Mouse (Mus musculus) forebrain, embryonic 10.5 days (tissue): ENCODE measurements around the gene Cep104. TPM values are rescaled to one million over a fixed set of nuclear protein-coding genes. Genes with fewer than 3 reads are reported as not detected.

Experiments
- DNase-seq: peaks from one replicate; pipeline ENCODE4 v3.0.0-alpha.2; 2017; ENCODE audit warnings: low spot score; ENCODE audit errors: extremely low spot score
- H3K27ac ChIP-seq: fragments of 300-500 bp; sonication (generic); 2 replicates; pipeline ENCODE4 v1.5.1; 2016; ENCODE audit warnings: mild to moderate bottlenecking
- H3K27me3 ChIP-seq: fragments of 300-500 bp; sonication (generic); 2 replicates; pipeline ENCODE4 v1.6.1; 2016; ENCODE audit warnings: mild to moderate bottlenecking; ENCODE audit not compliant: poor library complexity, severe bottlenecking
- H3K36me3 ChIP-seq: fragments of 300-500 bp; sonication (generic); replicated peaks from 2 replicates; pipeline ENCODE4 v1.6.1; 2016; ENCODE audit warnings: mild to moderate bottlenecking, moderate library complexity
- H3K4me1 ChIP-seq: fragments of 300-500 bp; sonication (generic); 2 replicates; pipeline ENCODE4 v1.6.1; 2016
- H3K4me3 ChIP-seq: fragments of 300-500 bp; sonication (generic); 2 replicates; pipeline ENCODE4 v1.5.1; 2016; ENCODE audit warnings: mild to moderate bottlenecking, moderate library complexity
- H3K9me3 ChIP-seq: fragments of 300-500 bp; sonication (generic); 2 replicates; pipeline ENCODE4 v1.6.1; 2016; ENCODE audit warnings: mild to moderate bottlenecking, moderate library complexity
- WGBS: fragments of 180-500 bp; shearing (Covaris S2); methylation state at CpG from one replicate; pipeline ENCODE4 v1.1.7; 2016; 5-methylcytosine and 5-hydroxymethylcytosine counted together
- polyA plus RNA-seq: library from polyadenylated mRNA; unstranded; fragments of >200 nt; fragmentation: Nextera tagmentation; extraction: Ambion mirVana; gene quantifications from 2 replicates; pipeline ENCODE4 v1.2.1, GENCODE M21; 2016

The Cep104 gene
- polyA plus RNA-seq, 1 experiment from 2014 or later = 22.0 TPM

DNA sequence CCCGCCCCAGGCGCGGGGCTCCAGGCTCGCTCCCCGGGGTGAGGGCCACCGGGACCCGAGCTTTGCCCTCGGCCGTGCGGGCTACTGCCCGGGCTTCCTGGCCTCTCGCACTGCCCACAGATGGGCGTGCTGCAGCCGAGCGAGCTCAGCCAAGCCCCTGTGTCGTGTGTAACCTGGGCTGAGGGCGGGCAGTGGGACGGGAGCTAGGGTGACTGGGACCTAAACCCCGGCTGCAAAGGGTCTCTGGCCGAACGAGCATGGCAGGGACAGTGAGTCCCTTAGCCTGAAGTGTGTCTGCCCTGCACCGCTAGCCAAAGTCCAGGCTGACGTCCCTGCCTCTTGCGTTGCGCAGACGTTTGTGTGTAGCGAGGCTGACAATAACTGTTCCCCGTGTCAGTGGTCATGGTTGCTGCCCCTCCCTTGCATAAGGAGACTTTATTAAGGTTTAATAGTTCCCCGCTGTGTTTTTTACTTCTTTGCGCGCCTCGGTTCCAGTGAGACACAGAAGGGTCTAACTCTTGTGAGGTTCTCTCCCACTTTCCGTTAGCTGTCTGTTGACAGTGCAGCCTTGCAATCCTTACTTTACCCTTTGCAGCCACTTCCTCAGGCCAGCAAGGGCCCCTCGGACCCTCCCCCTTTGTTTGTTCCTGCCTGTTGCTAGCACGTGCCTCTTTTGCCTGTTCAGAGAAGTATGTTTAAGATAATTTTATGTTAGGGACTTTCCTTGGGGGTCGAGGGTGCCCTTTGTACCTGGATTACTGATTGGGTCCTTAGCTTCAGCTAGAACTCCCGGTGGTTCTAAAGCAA lies 17.3 kb upstream of the Cep104 start:
- H3K36me3 ChIP-seq = peaks cover 37% of the 10 kb centered on the region
- H3K4me3 ChIP-seq = peak overlapping the region; percentile 77
- H3K9me3 ChIP-seq = no peaks in the 10 kb centered on the region
- peak; percentile 68 for DNase-seq
- H3K27me3 ChIP-seq = peaks cover 24% of the 10 kb centered on the region
- H3K4me1 ChIP-seq = peaks cover 22% of the 10 kb centered on the region
- under 1% methylated on average over 37 of the region's 37 CpGs for WGBS
- peak overlapping the region; percentile 95 for H3K27ac ChIP-seq

DNA sequence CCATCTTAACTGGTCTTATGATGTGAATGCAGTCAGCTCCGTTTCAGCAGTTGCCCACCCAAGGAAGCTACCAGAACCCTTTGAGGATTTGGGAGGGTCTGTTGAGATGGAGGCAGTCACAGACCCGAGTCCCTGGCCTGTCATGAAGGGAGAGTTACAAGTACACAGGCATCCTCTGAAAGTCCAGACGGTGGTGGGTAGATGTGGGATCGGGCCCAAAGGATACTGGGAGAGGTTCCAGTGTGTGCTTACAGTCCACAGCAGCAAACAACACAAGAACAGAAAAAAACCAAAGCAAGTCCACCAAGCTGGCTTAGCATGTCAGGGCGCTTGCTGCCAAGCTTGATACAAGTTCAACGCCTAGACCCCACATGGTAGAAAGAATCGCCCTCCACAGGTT lies 12.4 kb upstream of the Cep104 start:
- Histone ChIP-seq H3K4me3 (no peak overlapping the region), H3K9me3 (no peaks in the 10 kb centered on the region), H3K27me3 (no peaks in the 10 kb centered on the region), H3K4me1 (peaks cover 15% of the 10 kb centered on the region), H3K27ac (no peak overlapping the region), H3K36me3 (peaks cover 80% of the 10 kb centered on the region)
- WGBS = 86% methylated on average over 7 of the region's 7 CpGs
- no peak for DNase-seq

DNA sequence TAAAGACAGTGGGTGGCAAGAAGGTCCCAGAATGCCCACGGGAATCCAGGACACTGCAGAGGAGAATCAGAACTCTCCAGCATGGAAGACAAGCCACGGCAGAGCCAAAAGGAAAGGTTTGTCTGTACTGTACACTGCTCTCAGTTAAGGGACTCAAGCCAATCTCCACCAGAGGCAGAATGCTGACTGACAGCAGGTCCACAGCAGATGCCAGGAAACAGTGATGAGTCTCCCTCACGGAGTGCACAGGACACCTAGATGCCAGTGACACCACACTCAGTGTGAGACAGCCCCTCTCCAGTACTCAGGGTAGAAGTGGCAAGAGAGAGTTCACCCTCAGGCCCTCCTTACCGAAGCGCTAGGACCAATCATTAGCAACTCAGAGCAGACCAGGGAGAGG lies 8.3 kb upstream of the Cep104 start:
- Histone ChIP-seq H3K9me3 (no peaks in the 10 kb centered on the region), H3K4me3 (no peak overlapping the region), H3K4me1 (no peaks in the 10 kb centered on the region), H3K27me3 (no peaks in the 10 kb centered on the region), H3K36me3 (peaks cover 82% of the 10 kb centered on the region), H3K27ac (no peak overlapping the region)
- DNase-seq = no peak
- WGBS = 90% methylated on average over 5 of the region's 5 CpGs

DNA sequence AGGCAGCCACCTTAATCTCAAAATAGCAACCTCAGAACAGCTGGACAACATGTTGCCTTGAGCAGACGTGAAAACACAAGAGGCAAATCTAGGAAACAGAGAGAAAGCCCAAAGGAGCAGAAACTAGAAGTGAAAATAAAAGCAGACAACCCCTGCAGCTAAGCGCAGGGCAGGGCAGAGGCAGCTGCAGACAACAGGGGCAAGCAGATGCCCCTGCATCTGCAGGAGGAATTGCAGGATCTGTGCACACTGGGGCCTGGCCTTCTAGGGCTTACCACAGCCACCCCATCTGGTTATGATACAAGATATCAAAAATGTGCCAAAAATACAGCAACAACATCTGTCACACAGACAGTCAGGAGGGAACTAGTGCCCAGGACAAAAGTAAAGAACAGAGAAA lies 7.4 kb upstream of the Cep104 start:
- Histone ChIP-seq H3K4me3 (no peak overlapping the region), H3K36me3 (peaks cover 74% of the 10 kb centered on the region), H3K27me3 (no peaks in the 10 kb centered on the region), H3K9me3 (no peaks in the 10 kb centered on the region), H3K27ac (no peak overlapping the region), H3K4me1 (no peaks in the 10 kb centered on the region)
- WGBS = 77% methylated on average over 2 of the region's 2 CpGs
- DNase-seq = no peak

DNA sequence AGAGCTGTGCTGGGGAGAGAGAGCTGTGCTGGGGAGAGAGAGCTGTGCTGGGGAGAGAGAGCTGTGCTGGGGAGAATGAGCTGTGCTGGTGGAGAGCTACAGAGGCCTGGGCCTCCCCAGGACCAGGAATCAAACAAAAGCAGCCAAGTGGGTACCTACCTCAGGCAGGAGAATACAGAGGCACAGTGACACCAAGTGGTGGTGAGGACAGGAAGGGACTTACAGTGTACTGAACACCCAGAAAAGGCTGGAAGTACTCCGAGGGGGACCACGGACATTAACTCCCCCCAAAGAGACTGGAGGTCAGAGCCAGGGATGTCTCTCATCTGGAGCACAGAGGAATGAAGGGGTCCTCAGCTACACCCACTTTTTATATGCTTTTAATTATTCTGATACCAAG lies 6.9 kb upstream of the Cep104 start:
- H3K9me3 ChIP-seq = no peaks in the 10 kb centered on the region
- no peak overlapping the region for H3K4me3 ChIP-seq
- no peaks in the 10 kb centered on the region for H3K4me1 ChIP-seq
- DNase-seq = no peak
- WGBS = 87% methylated on average over 2 of the region's 2 CpGs
- H3K27ac ChIP-seq = no peak overlapping the region
- no peaks in the 10 kb centered on the region for H3K27me3 ChIP-seq
- H3K36me3 ChIP-seq = peaks cover 69% of the 10 kb centered on the region

DNA sequence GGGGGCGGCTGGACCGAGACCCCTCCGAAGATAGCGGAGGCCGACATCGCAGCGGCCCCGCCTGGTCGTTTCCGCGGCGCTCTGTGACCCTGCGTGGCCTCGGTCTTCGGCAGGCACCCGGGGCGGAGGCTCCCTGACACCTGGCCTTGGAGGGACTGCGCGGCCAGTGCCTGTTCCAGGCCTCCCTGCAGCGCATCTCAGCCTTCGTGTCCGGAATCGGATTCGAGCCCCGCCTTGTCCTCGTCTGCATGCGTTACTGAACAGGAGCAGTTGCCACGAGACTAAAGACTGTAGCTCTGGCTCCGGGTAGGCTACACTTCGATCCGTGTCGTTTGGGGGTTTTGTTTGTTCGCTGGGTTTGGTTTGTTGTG lies 283 bp downstream of the Cep104 start:
- Histone ChIP-seq H3K36me3 (peaks cover 32% of the 10 kb centered on the region), H3K4me3 (peak overlapping the region; percentile 95), H3K9me3 (no peaks in the 10 kb centered on the region), H3K4me1 (peaks cover 29% of the 10 kb centered on the region), H3K27ac (peak overlapping the region; percentile 90), H3K27me3 (no peaks in the 10 kb centered on the region)
- no peak for DNase-seq
- under 1% methylated on average over 33 of the region's 33 CpGs for WGBS

DNA sequence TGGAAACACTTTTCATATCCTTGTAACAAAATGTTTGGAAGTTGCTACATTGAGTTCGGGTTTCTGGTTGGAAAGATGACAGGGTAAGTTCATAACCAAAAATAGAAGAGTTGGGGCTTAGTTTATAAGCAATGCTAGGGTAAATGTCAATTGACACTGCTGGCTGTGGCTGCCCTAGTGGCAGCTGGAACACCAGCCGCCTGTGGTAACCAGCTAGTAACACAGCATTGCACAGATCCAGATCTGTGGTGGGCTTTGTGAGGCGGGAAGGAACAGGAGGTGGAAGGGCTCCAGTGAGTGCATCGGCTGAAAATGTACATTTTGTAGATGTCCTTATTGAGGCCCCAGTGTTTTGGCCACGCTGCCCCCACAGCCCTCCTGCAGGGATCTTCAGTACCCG lies 774 bp downstream of the Cep104 start:
- Histone ChIP-seq H3K4me1 (peaks cover 29% of the 10 kb centered on the region), H3K9me3 (no peaks in the 10 kb centered on the region), H3K27me3 (no peaks in the 10 kb centered on the region), H3K27ac (peak overlapping the region; percentile 90; the same call in 1 of the 2 replicates), H3K36me3 (peaks cover 32% of the 10 kb centered on the region), H3K4me3 (peak overlapping the region; percentile 95)
- DNase-seq = no peak
- WGBS = 43% methylated on average over 6 of the region's 6 CpGs

DNA sequence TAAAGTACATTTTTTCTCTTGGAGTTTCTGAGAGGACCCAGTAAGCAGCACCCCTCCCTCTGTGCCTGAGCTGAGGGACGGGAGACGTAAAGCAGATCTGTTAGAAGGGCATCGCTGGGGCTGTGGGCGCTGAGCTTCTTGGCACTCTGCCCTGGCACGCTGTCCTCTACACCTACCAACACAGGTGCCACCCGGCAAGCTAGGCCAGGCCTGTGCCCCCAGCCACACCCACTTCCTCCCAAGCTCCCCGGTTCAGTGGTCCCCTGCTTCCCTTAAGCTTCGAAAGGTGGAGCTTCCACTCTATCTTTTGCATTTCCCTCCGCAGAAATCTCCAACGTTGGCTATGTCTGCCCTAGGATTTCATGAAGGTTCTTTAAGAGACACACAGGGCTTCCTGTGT lies 4.2 kb downstream of the Cep104 start:
- 93% methylated on average over 10 of the region's 10 CpGs for WGBS
- DNase-seq = no peak
- H3K36me3 ChIP-seq = peaks cover 54% of the 10 kb centered on the region
- no peaks in the 10 kb centered on the region for H3K27me3 ChIP-seq
- no peak overlapping the region for H3K27ac ChIP-seq
- H3K4me3 ChIP-seq = no peak overlapping the region
- H3K9me3 ChIP-seq = no peaks in the 10 kb centered on the region
- H3K4me1 ChIP-seq = peaks cover 19% of the 10 kb centered on the region

DNA sequence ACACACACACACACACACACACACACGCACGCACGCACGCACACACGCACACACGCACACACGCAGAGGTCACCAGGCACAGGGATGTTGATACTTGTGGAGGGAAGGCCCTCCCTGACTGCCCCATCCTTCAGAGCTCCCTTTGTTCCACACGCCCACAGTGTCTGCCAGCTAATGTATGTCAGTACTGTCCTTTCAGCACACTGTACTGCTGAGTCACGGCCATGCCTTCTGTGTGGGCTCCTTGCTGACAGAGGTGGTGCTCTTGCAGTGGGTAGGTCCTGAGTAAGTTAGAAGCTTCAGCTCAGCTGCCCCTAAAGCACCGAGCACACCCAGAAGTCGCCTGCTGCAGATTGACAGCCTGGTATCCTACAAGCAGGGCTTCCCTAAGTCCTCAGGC lies 5.5 kb downstream of the Cep104 start:
- Histone ChIP-seq H3K27me3 (no peaks in the 10 kb centered on the region), H3K4me3 (no peak overlapping the region), H3K4me1 (peaks cover 15% of the 10 kb centered on the region), H3K27ac (no peak overlapping the region), H3K9me3 (no peaks in the 10 kb centered on the region), H3K36me3 (peaks cover 67% of the 10 kb centered on the region)
- no peak for DNase-seq
- 91% methylated on average over 11 of the region's 11 CpGs for WGBS

DNA sequence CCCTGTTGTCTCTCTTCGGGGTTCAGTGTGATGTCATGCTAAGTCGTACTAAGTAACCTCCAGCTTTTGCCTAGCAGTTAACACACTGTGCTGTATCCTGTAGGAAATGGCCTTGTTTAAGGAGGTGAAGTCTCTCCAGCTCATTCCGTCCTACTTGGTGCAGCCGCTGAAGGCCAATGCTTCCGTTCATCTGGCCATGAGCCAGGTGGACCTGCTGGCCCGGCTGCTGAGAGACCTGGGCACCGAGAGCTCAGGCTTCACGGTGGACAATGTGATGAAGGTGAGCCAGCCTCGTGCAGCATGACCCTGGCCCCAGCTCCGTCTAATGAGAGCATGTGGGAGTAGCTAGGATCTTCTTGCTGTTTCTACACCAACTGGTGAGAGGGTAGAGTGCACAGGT lies 17.7 kb downstream of the Cep104 start:
- DNase-seq = no peak
- no peak overlapping the region for H3K4me3 ChIP-seq
- H3K36me3 ChIP-seq = peaks cover 99% of the 10 kb centered on the region
- H3K27me3 ChIP-seq = no peaks in the 10 kb centered on the region
- no peak overlapping the region for H3K27ac ChIP-seq
- H3K4me1 ChIP-seq = no peaks in the 10 kb centered on the region
- no peaks in the 10 kb centered on the region for H3K9me3 ChIP-seq
- WGBS = 94% methylated on average over 10 of the region's 10 CpGs

DNA sequence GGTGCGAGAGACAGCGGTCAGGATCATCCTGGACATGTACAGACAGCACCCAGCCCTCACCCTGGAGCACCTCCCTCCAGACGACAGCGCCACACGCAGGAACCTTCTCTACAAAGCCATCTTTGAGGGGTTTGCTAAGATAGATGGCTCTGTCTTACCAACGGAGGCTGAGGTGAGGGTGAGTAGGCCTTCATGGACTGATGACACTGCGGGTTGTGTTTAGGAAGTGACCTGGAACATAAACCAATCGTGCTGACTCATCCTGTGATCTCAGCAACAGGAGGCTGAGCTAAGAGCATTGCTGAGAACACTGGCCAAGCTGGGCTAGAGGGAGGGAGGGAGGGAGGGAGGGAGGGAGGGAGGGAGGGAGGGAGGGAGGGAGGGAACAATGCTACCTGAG lies 18.5 kb downstream of the Cep104 start:
- peaks cover 99% of the 10 kb centered on the region for H3K36me3 ChIP-seq
- H3K27me3 ChIP-seq = no peaks in the 10 kb centered on the region
- H3K4me3 ChIP-seq = no peak overlapping the region
- DNase-seq = no peak
- 93% methylated on average over 8 of the region's 8 CpGs for WGBS
- no peaks in the 10 kb centered on the region for H3K4me1 ChIP-seq
- H3K27ac ChIP-seq = no peak overlapping the region
- no peaks in the 10 kb centered on the region for H3K9me3 ChIP-seq

DNA sequence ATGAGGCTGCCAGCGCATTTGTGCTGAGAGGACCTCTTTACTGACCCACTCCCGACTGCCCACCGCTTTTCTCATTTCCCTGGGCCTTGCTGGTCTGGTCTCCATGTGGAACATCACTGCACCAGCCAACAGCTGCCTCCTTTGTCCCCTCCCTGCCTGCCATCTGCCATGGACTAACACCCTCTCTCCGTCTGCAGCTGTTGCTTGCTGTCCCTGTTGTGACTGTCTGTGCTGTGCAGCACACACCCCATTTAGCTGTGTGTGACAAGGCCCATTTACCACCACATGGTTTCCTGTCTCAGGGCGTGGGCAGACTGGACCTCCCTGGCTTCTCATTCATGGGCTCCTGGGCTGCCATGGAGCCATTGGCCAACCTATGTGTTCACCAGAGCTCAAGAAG lies 30.5 kb downstream of the Cep104 start:
- Histone ChIP-seq H3K4me3 (no peak overlapping the region), H3K27ac (no peak overlapping the region), H3K4me1 (no peaks in the 10 kb centered on the region), H3K36me3 (peaks cover 56% of the 10 kb centered on the region), H3K27me3 (no peaks in the 10 kb centered on the region), H3K9me3 (no peaks in the 10 kb centered on the region)
- no peak for DNase-seq
- 91% methylated on average over 5 of the region's 5 CpGs for WGBS

DNA sequence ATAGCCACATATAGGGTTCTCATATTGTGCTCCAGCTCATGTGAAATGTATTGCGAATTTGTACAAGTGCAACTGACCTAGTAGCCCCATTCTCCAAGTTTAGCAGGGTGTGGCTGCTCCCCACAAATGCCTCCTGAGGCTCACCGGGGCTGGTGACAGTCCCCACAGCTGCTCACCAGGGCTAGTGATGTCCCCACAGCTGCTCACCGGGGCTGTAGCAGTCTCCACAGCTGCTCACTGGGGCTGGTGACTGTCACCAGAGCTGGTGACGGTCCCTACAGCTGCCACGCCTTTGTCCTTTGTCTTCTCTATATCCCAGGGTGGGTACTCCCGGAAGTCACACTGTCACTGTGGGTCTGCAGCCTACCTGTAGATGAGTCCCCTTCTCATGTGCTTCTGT lies 31.3 kb downstream of the Cep104 start:
- 92% methylated on average over 6 of the region's 6 CpGs for WGBS
- H3K4me3 ChIP-seq = no peak overlapping the region
- no peak overlapping the region for H3K27ac ChIP-seq
- peaks cover 56% of the 10 kb centered on the region for H3K36me3 ChIP-seq
- H3K27me3 ChIP-seq = no peaks in the 10 kb centered on the region
- peaks cover 6% of the 10 kb centered on the region for H3K4me1 ChIP-seq
- no peak for DNase-seq
- no peaks in the 10 kb centered on the region for H3K9me3 ChIP-seq

DNA sequence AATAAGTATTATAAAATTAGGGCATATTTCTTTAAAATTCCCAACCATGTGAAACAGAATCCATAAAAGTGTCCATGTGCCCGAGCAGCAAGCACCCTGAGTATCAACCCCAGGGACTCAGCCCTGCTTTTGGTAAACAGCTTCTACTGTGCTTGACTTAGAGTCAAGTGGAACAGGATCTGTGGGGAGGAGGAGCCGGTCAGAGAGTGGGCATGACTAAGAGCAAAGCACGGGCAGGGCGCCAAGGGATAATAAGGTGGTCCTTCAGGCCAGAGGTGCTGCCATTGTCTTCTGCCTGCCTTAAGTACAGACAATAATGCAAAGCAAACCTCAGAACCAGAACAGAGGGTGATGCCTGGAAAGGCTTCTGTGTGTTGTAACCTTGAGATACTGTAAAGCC lies 32.8 kb downstream of the Cep104 start:
- Histone ChIP-seq H3K9me3 (no peaks in the 10 kb centered on the region), H3K4me1 (peaks cover 14% of the 10 kb centered on the region), H3K36me3 (peaks cover 45% of the 10 kb centered on the region), H3K27me3 (no peaks in the 10 kb centered on the region), H3K27ac (no peak overlapping the region), H3K4me3 (no peak overlapping the region)
- DNase-seq = no peak
- WGBS = 87% methylated on average over 4 of the region's 4 CpGs
